Mouse (Mus musculus) gastrocnemius, adult 2 months (tissue): ENCODE results near the gene Mycs. TPM values are rescaled to one million over a fixed set of nuclear protein-coding genes. Genes with fewer than 3 reads are reported as not detected.

Source experiments
- DNase-seq: peaks from one replicate; pipeline ENCODE4 v3.0.0; 2022
- H3K27ac ChIP-seq: fragments of 200-600 bp; 2 replicates; pipeline ENCODE4 v1.8.1; 2022; ENCODE audit warnings: mild to moderate bottlenecking
- H3K4me3 ChIP-seq: fragments of 200-600 bp; 2 replicates; pipeline ENCODE4 v1.8.1; 2022; ENCODE audit warnings: mild to moderate bottlenecking, moderate library complexity
- CTCF ChIP-seq: fragments of 200-600 bp; IDR thresholded peaks from 2 replicates; pipeline ENCODE4 v1.8.1; 2022; ENCODE audit warnings: antibody characterized with exemption, mild to moderate bottlenecking, moderate library complexity
- intact Hi-C: fragments of 180-260 bp; cut with DNase I; formaldehyde crosslinking; loops from one replicate; pipeline ENCODE4 v1.15.1; 2025
- long read RNA-seq, 2 experiments: library from polyadenylated mRNA; stranded (forward); transcript quantifications; one replicate each; pipeline ENCODE4 v2.0.0; 2021
- total RNA-seq, 2 experiments: library from RNA; stranded (reverse); gene quantifications; 2 replicates each; pipeline ENCODE4 v1.2.3; 2021

Gene Mycs
- total RNA-seq, result not detected
- long read RNA-seq, experiment 1, result 0 reads
- long read RNA-seq, experiment 2, result 0 reads

- no peak for DNase-seq
- H3K4me3 ChIP-seq, result no peak within 1 kb of the TSS
These were observed at the start of gene Mycs for GRCm38 (mm10) chrX:5469165-5469564. Gene Mycs, minus strand, starts transcription at chrX:5469265.

GRCm38 (mm10) chrX:5468022-5468421 lies 1.0 kb downstream of the Mycs start:
- H3K4me3 ChIP-seq, result no peak overlapping the region
- intact Hi-C loops, result no loop called here
- H3K27ac ChIP-seq, result no peak overlapping the region
- DNase-seq, result no peak
- no peak for TF ChIP-seq CTCF

More at GRCm38 (mm10) chrX:5469165-5469564, at the start of gene Mycs:
- no peak within 1 kb of the TSS for H3K27ac ChIP-seq
- intact Hi-C loops, result no loop called here
- no peak for TF ChIP-seq CTCF

Other genes starting within 250 kb of the Mycs start
- gene Btbd35f7, start 199.8 kb upstream of the Mycs start, total RNA-seq, result not detected